Comparison of ENCODE assay signal across 9 mouse cellular contexts in genomic region chr10:79989870-79990269, GRCm38 (mm10). TPM values are rescaled to one million over a fixed set of nuclear protein-coding genes. Genes with fewer than 3 reads are reported as not detected.
DNase-seq lines count a peak whose midpoint lies in the region; TF ChIP-seq lines count a peak whose summit lies in the region.
"Had no signal": no experiment of that assay in that cellular context is flagged by ENCODE, and none has a peak within 500 bp of the region (broad histone marks: within the 10 kb centered on the region; RNA-seq: fewer than 3 reads in every experiment).

No protein-coding gene starts in this region.

- TF ChIP-seq POLR2A in thymus, adult 2 months (IDR thresholded peaks at IDR 0.05; ENCODE audit: control insufficient read depth, extremely low read depth, insufficient read depth, low read length, poor library complexity): no peak

- 78% methylated on average over 15 of the region's 15 CpGs for WGBS in thymus, adult 2 months

- H3K4me1 ChIP-seq in thymus, adult 2 months (replicated peaks; ENCODE audit: control insufficient read depth, insufficient read depth, low read length): peaks cover 52% of the 10 kb centered on the region

- H3K4me3 ChIP-seq in gastrocnemius, adult 2 months: peak overlapping the region; percentile 88
- no peak overlapping the region for H3K4me3 ChIP-seq in thymus, adult 2 months (ENCODE audit: control insufficient read depth, insufficient read depth, low read length)

- H3K27me3 ChIP-seq in thymus, adult 2 months (ENCODE audit: control insufficient read depth, insufficient read depth, low read length): no peaks in the 10 kb centered on the region

- peak overlapping the region; percentile 99 for H3K27ac ChIP-seq in gastrocnemius, adult 2 months
- H3K27ac ChIP-seq in thymus, adult 2 months (ENCODE audit: control insufficient read depth, insufficient read depth, low read length): no peak overlapping the region

- TF ChIP-seq CTCF in gastrocnemius, adult 2 months (IDR thresholded peaks at IDR 0.05): no peak
- TF ChIP-seq CTCF in thymus, adult 2 months (IDR thresholded peaks at IDR 0.05; ENCODE audit: borderline replicate concordance, control insufficient read depth, extremely low read depth, insufficient read depth, low read length, poor library complexity): no peak

- intact Hi-C loops in gastrocnemius, adult 2 months (cut with DNase I): loop anchor here (5.0 kb wide), 1 partner anchor 62 kb away; no protein-coding TSS in a partner anchor

- DNase-seq in gastrocnemius, adult 2 months: no peak
- no peak for DNase-seq in gastrocnemius, adult 18-20 months (ENCODE audit: low spot score)
- DNase-seq in embryo, embryonic 10 days (ENCODE audit: low spot score): peak; percentile 77
- DNase-seq in kidney, postnatal 10 days: peak; percentile 65
- DNase-seq in lung, postnatal 4 days: peak; percentile 80 to 94
- DNase-seq in thymus, adult 2 months: no peak
- no peak for DNase-seq in layer of hippocampus, postnatal 14 days (ENCODE audit: low spot score in 2 of 2)
- DNase-seq in adrenal gland, adult 8-10 months: no peak

- peaks cover 16% of the 10 kb centered on the region for H3K36me3 ChIP-seq in thymus, adult 2 months (ENCODE audit: control insufficient read depth, insufficient read depth, low read length)

RNA-seq across cellular contexts. Expression of gene Cnn2, which starts 1.5 kb away (rescaled TPM):
- 1 to 10 TPM; 3.9 to 9.7 TPM for total RNA-seq in gastrocnemius, adult 2 months (2021)
- total RNA-seq in gastrocnemius, adult 18-20 months (2021): 10 to 100 TPM in 1 of 2 experiments, 1 to 10 TPM in 1; 5.2 to 10.5 TPM
- 239 and 245 TPM in 2 replicates for polyA plus RNA-seq in thymus, adult 2 months (2012; rRNA removed)
- total RNA-seq in layer of hippocampus, postnatal 14 days (2021): 1 to 10 TPM; 7.5 to 9.3 TPM
- 10 to 100 TPM; 23.9 to 36.3 (median 30.0) TPM for total RNA-seq in adrenal gland, adult 8-10 months (2022)

RNA-seq across cellular contexts. Expression of gene Tmem259, which starts 5.7 kb away (rescaled TPM):
- 10 to 100 TPM; 70.9 to 75.1 TPM for total RNA-seq in gastrocnemius, adult 2 months (2021)
- 10 to 100 TPM; 68.7 to 84.2 TPM for total RNA-seq in gastrocnemius, adult 18-20 months (2021)
- 540 and 566 TPM in 2 replicates for polyA plus RNA-seq in thymus, adult 2 months (2012; rRNA removed)
- total RNA-seq in layer of hippocampus, postnatal 14 days (2021): 100 to 1,000 TPM; 135 to 144 TPM
- 100 to 1,000 TPM; 132 to 155 (median 141) TPM for total RNA-seq in adrenal gland, adult 8-10 months (2022)

RNA-seq across cellular contexts. Expression of gene Abca7, which starts 6.4 kb away (rescaled TPM):
- 1 to 10 TPM; 6.7 to 7.2 TPM for total RNA-seq in gastrocnemius, adult 2 months (2021)
- 1 to 10 TPM; 6.6 to 7.6 TPM for total RNA-seq in gastrocnemius, adult 18-20 months (2021)
- 79.5 and 83.5 TPM in 2 replicates for polyA plus RNA-seq in thymus, adult 2 months (2012; rRNA removed)
- total RNA-seq in layer of hippocampus, postnatal 14 days (2021): 10 to 100 TPM in 1 of 2 experiments, 1 to 10 TPM in 1; 9.8 to 10.5 TPM
- 10 to 100 TPM; 21.6 to 35.5 (median 27.8) TPM for total RNA-seq in adrenal gland, adult 8-10 months (2022)

RNA-seq across cellular contexts. Expression of gene Grin3b, which starts 19.4 kb away (rescaled TPM):
- under 1 TPM; 0.25 to 0.28 TPM for total RNA-seq in gastrocnemius, adult 2 months (2021)
- under 1 TPM; 0.32 to 0.59 TPM for total RNA-seq in gastrocnemius, adult 18-20 months (2021)
- 0.07 and 0.14 TPM in 2 replicates for polyA plus RNA-seq in thymus, adult 2 months (2012; rRNA removed)
- under 1 TPM; 0.12 to 0.21 TPM for total RNA-seq in layer of hippocampus, postnatal 14 days (2021)
- 1 to 10 TPM in 1 of 4 experiments, under 1 TPM in 1, not detected in 2; 0.83 to 1.4 TPM for total RNA-seq in adrenal gland, adult 8-10 months (2022)
- total RNA-seq: common myeloid progenitor, adult 5-6 weeks had no signal

RNA-seq across cellular contexts. Expression of gene Arhgap45, which starts 26.6 kb away (rescaled TPM):
- 1 to 10 TPM in 1 of 2 experiments, under 1 TPM in 1; 0.97 to 1.4 TPM for total RNA-seq in gastrocnemius, adult 2 months (2021)
- total RNA-seq in gastrocnemius, adult 18-20 months (2021): 1 to 10 TPM in 1 of 2 experiments, under 1 TPM in 1; 0.75 to 1.3 TPM
- 1,362 and 1,504 TPM in 2 replicates for polyA plus RNA-seq in thymus, adult 2 months (2012; rRNA removed)
- total RNA-seq in layer of hippocampus, postnatal 14 days (2021): 1 to 10 TPM; 3.8 to 3.9 TPM
- 10 to 100 TPM in 2 of 4 experiments, 1 to 10 TPM in 2; 6.4 to 10.6 (median 8.5) TPM for total RNA-seq in adrenal gland, adult 8-10 months (2022)

Comparison
In these comparisons a context has a peak if more than half of its experiments do, and no peak if none do; other contexts are left out.
1. DNase-seq: peak in embryo, embryonic 10 days (single experiment), kidney, postnatal 10 days (single experiment) and lung, postnatal 4 days (2 of 2); none in gastrocnemius, adult 2 months (single experiment), gastrocnemius, adult 18-20 months (single experiment), thymus, adult 2 months (single experiment), layer of hippocampus, postnatal 14 days (0 of 2) and adrenal gland, adult 8-10 months (single experiment).